Mouse (Mus musculus) G1E-ER4 (cell line): ENCODE data around the gene Hsd17b1. TPM values are rescaled to one million over a fixed set of nuclear protein-coding genes. Genes with fewer than 3 reads are reported as not detected.

Experiments
- GATA1 ChIP-seq: IDR thresholded peaks from one replicate; pipeline ENCODE4 v1.8.0; 2012; ENCODE audit warnings: low read length, inconsistent platforms
- polyA plus RNA-seq: library from polyadenylated mRNA; stranded (reverse); fragments of >175 nt; gene quantifications from 2 replicates; pipeline ENCODE4 v1.2.3, GENCODE M21; 2012

Gene Hsd17b1
- polyA plus RNA-seq, result 0.06 and 0.09 TPM in 2 replicates

GRCm38 (mm10) chr11:101078121-101078520, at the start of gene Hsd17b1:
Gene Hsd17b1 (plus strand): TSS chr11:101078411.
- no peak for TF ChIP-seq GATA1

DNA sequence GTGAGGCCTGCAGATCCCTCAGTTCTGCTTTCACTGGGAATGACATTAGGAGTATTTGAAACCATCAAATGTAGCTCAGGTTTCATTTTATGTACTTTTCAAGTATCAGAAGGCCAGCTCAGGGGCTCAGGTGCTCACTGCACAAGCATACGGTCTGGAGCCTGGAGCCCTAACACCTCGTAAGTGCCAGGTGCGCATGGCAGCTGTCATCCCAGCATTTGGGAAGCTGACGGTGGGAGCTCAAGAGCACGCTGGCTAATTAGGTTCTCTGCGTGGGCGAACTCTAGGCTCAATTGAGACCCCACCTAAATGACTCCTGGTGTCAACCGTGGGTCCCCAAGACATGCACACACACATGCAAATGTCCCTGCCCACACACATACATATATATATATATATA, 48.9 kb upstream of the Hsd17b1 start:
- TF ChIP-seq GATA1, result no peak

- no peak for TF ChIP-seq GATA1
Observed at GRCm38 (mm10) chr11:101030136-101030807, 47.9 kb upstream of the Hsd17b1 start.

- TF ChIP-seq GATA1, result no peak
Observed at GRCm38 (mm10) chr11:101030808-101031156, 47.4 kb upstream of the Hsd17b1 start.

- TF ChIP-seq GATA1, result no peak
Observed at GRCm38 (mm10) chr11:101031470-101031869, 46.7 kb upstream of the Hsd17b1 start.

DNA sequence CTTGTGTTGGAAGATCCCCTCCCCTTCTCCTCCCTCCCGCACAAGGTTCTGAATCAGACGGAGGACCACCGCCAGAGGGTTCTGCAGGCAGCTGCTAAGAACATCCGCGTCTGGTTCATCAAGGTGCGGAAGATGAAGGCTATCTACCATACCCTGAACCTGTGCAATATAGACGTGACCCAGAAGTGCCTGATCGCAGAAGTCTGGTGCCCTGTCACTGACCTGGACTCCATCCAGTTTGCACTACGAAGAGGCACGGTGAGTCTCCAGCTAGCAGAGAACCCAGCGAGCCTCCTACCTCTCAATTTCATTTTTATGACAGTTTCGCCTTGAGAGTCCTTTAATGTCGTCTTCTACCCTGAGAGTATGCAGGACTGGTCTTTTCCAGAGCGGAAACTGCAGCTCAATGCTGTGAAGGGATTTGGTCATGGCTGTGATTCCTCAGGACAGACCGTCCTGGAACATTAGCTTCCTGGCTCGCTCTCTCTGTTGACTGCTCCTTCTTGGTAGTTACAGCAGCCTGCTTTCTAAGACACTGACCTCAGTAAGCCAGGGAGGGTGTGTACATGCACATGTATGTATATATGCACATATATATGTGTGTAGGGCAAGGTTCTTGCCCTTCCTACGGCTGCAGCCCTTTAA, 44.2 kb upstream of the Hsd17b1 start:
- no peak for TF ChIP-seq GATA1

DNA sequence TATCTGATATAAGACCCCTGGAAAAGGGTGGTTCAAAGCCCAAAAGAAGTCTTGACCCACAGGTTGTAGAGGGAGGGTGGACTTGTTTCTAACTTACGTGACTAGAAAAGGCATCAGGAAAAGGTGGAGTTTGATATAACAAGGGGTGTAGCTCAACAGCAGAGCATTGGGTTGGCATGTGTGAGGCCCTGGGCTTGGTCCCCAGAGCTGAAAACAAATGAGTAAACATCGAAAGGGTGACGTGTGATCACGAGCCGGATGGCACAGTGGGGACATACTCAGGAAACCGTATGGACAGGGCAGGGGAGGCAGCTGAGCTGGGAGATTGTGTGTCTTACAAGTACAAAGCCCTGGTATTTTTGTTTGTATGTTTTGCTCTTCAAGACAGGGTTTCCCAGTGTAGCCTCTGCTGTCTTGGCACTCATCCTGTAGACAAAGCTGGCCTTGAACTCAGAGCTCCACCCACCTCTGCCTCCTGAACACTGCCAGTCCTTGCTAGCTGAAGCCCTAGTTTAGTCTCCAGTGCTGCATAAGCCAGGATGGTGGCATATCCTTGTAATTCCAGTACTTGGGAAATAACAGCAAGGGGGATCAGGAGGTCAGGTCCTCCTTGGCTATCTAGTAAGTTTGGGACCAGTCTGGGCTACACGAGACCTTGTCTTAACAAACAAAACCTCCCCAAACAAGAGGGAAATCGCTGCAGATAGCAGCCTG, 43.4 kb upstream of the Hsd17b1 start:
- no peak for TF ChIP-seq GATA1

DNA sequence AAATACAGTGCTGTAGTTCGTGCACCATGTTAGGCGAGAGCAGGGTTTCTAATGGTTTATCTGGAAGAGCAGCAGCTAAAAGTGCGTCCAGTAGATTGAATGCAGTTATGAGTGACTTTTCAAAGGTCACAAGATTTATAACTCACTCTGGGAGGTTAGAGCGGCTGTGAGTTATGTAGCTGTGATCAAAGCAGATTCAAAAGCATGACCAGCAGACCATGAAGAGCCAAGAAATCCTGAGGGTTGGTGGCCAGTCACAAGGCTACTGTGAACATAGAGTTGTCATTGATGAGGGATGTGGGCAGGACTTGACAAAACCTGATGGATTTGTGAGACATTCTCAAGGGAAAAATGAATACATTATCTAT, 42.9 kb upstream of the Hsd17b1 start:
- no peak for TF ChIP-seq GATA1

GRCm38 (mm10) chr11:101037795-101038194, 40.4 kb upstream of the Hsd17b1 start:
- TF ChIP-seq GATA1, result no peak

DNA sequence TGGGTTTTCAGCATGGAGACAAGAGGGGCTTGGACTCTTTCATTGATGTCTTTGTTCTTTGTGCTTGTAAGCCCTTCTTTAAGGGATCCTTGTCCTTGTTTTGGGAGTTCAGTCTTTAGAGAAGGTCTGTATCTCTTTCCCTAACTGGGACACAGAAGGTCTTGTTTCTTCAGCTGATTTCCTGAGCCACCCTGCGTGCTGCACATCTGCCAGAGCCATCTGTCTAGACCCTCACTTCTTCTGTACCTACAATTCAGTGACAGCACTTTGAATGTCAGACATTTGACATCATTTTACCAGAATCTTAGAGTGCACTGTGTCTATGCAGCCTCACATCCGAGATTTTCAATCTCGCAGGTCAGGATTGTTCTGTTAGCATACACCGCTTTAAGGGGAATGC, 32.4 kb upstream of the Hsd17b1 start:
- TF ChIP-seq GATA1, result no peak

GRCm38 (mm10) chr11:101046440-101046839, 31.8 kb upstream of the Hsd17b1 start:
- no peak for TF ChIP-seq GATA1

- no peak for TF ChIP-seq GATA1
Observed at GRCm38 (mm10) chr11:101047502-101047901, 30.7 kb upstream of the Hsd17b1 start.

- no peak for TF ChIP-seq GATA1
Observed at GRCm38 (mm10) chr11:101050359-101050758, 27.9 kb upstream of the Hsd17b1 start.

DNA sequence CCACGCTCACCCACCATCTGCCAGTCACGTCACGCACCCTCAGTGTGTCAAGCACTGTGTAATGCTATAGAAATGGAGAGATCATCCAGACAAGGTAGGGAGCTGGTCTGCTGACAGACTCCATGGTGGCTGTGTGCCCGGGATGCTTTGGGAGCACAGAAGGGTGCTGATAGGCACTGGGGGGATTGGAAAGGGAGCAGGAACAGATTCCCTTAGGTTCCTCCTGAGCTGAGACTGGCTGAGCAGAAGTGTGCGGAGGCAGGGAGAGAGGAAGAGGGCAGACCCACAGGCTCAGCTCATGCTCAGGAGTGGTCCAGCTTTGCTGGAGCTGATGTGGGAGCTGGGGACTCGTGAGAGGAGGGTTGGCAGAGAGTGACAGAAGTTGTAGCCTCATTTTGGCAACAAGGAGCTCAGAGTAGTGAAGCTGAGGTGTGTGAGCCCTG, 27.1 kb upstream of the Hsd17b1 start:
- TF ChIP-seq GATA1, result no peak

DNA sequence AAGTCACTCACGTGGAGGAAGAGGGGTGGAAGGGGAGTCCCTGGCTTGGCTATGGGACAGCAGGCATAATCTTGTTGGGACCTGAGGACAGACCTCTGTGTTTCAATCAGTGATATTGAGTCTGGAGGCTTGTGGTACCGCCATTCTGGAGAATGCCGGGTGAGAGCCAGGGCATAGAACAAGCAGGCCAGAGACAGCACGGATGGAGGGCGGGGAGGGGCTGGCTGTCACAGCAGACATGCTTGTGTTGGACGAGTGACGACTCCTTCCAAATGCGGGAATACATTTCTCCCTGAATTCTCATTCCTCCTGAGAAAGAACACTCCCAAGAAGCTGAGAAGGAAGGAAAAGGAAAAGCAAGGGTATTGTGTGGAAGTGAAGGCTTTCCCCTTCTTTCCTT, 26.6 kb upstream of the Hsd17b1 start:
- no peak for TF ChIP-seq GATA1

- TF ChIP-seq GATA1, result no peak
Observed at GRCm38 (mm10) chr11:101052751-101053473, 25.3 kb upstream of the Hsd17b1 start.

DNA sequence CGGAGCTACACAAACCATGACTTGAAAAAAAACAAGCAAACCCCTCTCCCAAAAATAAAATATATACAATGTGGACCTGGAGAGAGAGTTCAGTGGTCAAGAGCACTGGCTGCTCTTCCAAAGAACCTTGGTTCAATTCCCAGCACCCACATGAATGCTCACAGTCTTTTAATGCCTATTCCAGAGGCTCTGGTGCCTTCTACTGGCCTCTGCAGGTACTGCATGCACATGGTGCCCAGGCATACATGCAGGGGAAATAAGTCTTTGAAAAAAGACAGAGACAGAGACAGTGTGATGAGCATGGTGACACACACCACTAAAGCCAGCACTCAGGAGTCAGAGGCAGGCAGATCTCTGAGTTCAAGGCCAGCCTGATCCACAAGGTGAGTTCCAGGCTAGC, 24.2 kb upstream of the Hsd17b1 start:
- TF ChIP-seq GATA1, result no peak
